Mouse (Mus musculus) cerebellum, postnatal 14 days (tissue): ENCODE data around the gene Smc3.
A peak's percentile ranks its signal among the peaks of the same experiment; 100 is the strongest.
"Not testable (repeated sequence)": the region's sequence is repeated elsewhere in the genome, so short reads cannot be mapped to it uniquely, and the experiment has no call there.

ENCODE experiments used
- DNase-seq, 2 experiments: peaks; one replicate each; pipeline ENCODE4 v3.0.0; 2021; ENCODE audit warnings: mixed read lengths in 2 of 2

The Smc3 gene

DNA sequence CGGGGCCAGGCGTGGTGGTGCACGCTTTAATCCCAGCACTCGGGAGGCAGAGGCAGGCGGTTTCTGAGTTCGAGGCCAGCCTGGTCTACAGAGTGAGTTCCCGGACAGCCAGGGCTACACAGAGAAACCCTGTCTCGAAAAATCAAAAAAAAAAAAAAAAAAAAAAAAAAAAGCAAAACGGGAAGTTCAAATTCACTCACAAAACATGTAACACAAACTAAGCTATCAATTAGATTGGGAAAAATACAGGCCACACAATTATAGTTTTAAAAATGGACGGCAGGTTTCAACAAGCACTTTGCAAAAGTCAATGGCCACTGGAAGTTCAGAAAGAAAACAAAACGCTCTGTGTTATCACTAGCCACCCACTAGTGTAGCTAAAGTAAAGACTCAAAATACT, 56.2 kb downstream of the Smc3 start:
- DNase-seq, result not testable (repeated sequence)

GRCm38 (mm10) chr19:53657437-53657836, 57.2 kb downstream of the Smc3 start:
- DNase-seq, result no peak

DNA sequence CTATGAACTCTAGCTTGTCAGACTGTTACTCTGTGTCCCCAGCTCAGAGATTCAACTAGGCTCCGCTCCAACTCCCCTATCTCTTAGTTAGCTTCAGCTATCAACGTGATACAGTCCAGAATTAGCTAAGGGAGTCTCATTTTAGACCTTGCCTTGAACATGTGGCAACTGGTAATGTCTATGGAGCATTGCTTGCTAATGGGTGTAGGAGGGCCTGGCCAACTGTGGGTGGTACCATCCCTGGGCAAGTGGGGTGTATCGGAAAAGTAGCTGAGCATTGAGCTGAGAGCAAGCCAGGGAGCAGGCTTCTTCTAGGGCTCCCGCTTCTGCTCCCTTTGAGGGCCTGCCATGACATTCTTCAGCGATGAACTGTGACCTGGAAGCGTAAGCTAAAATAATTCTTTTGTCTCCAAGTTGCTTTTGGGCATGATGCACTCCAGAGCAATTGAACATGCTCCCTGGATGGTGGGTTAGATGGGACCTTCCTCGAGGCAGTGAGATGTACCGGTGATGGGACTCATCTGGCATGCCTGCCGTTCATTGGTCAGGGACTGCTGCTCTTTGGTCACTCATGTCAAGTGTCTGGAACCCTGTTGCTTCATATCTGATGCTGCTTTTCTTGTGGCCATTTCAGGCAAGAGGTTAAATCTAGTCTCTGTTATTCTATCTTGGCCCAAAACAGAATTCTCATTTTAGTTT, 60.7 kb downstream of the Smc3 start:
- DNase-seq, result no peak

- DNase-seq, result no peak
Observed at GRCm38 (mm10) chr19:53661938-53662722, 61.9 kb downstream of the Smc3 start.

- no peak for DNase-seq
Observed at GRCm38 (mm10) chr19:53664831-53665230, 64.6 kb downstream of the Smc3 start.

GRCm38 (mm10) chr19:53665391-53665790, 65.2 kb downstream of the Smc3 start:
- DNase-seq, result no peak

- DNase-seq, result no peak
Observed at GRCm38 (mm10) chr19:53666708-53667107, 66.5 kb downstream of the Smc3 start.

- no peak for DNase-seq
Observed at GRCm38 (mm10) chr19:53668821-53669220, 68.6 kb downstream of the Smc3 start.

- peak in 1 of 2 experiments; percentile 23 for DNase-seq
Observed at GRCm38 (mm10) chr19:53670625-53671141, 70.5 kb downstream of the Smc3 start.

GRCm38 (mm10) chr19:53671432-53671831, 71.2 kb downstream of the Smc3 start:
- no peak for DNase-seq

DNA sequence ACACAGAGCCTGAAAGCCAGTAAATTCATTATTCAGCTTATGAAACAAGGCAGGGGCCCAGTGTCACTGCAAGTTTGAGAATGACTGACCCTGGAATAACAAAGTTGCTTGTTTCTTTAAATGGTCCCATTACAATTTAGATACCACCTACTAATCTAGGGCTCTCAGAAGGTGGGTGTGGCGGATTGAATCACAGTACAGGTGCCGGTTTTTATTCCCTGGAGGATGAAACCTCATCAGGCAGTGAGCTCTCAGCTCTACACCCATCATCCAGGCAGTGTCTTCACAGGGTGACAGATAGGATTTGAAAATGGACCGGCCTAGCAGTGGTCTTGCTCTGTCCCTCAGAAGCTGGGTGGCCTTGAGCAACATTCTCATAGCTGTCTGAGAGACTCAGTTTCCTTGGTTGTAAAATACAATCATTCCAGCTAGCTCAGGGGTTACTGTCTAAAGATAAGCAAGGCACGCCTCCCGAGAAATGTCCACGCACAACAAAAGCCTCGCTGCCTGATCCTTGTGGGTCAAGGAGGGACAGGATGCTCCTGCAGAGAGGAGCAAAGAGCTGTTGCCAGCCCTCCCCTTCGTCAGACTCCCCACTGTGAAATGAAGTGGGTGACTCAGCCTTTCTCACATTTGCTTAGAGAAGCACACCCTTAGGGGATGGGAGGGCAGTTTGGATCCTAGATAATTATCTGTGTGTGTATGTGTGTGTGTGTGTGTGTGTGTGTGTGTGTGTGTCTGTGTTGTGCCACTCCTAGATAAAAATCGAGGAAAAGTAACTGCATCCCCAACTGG, 74.1 kb downstream of the Smc3 start:
- DNase-seq, result no peak

DNA sequence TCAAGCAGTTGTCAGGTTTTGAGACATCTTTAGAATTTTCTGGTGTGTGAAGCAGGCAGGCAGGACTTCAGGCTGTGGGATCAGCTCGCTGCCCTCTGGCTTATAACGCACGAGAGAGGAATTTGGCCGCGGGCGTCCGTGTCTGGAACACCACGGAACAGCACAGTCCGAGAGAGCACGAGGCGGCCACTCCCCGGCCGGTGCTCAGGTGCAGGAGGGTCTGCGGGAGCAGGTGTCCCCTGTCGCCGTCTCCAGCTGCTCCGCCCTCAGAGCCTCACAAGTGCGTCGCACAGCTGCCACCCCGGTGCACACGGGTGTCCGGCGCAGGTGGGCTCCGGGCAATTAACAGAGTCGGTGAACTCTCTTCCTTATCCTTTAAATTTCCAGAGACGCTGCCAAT, 76.0 kb downstream of the Smc3 start:
- peak in 1 of 2 experiments; percentile 14 for DNase-seq

- peak; percentile 49 to 50 for DNase-seq
Observed at GRCm38 (mm10) chr19:53676718-53677634, 76.8 kb downstream of the Smc3 start, which contains the start of gene Rbm20. TSS of gene Rbm20 (plus strand) at chr19:53677306.

DNA sequence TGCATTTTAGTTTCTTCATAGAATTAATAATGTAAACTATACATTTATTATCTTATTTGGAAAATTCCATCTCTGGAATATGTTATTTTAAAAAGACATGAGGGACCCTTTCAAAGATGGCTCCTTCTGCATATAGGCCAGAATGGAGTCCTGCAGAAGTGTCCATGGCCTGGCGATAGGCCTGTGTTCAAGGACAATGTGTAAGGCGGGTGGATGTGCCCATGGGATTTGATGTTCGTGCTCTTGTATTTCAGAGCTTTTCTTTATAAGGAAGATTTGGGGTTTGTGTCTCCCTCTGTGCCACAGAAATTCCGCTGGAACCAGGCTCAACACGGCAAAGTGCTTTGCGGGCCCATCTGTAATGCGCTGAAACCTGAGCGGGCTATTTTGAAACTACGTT, 79.0 kb downstream of the Smc3 start:
- DNase-seq, result no peak

DNA sequence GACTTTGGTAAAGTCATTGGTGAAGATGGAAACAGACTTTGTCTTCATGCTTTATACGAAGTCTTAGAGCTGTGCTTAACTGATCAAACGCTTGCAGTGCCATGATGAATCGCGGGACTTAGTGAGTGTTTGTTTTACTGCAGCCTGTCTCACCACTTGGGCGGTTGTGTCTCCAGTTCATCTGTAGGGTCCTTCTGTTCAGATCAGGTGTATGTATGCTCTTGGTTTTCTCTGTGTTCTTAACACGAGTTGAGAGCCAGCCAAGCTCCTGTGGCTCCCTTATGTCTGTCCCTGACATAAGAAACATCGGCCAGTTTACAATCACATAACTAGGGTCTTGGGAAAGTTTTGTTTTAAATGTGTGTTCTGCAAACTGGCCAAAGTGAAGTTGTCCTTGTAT, 79.8 kb downstream of the Smc3 start:
- DNase-seq, result no peak

GRCm38 (mm10) chr19:53682427-53682826, 82.2 kb downstream of the Smc3 start:
- no peak for DNase-seq

DNA sequence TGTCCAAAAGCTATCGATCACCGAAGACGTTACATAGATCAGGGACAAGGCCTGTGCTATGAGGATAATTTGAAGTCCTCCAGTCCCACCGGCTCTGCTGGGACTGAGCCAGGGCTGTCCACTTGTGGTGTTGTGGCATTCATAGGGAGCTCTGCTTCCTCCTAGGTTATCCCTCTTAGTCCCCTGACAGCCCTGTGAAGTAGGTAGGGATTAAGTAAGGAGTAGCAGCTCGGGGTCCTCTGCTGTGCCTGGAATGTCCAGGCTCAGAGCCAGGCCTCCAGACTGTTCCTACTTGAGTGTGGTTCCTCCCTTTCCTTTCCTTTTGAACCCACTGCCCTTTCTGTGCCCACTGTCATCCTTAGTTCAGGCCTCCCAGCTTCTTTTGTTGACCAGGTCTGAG, 87.4 kb downstream of the Smc3 start:
- DNase-seq, result no peak

DNA sequence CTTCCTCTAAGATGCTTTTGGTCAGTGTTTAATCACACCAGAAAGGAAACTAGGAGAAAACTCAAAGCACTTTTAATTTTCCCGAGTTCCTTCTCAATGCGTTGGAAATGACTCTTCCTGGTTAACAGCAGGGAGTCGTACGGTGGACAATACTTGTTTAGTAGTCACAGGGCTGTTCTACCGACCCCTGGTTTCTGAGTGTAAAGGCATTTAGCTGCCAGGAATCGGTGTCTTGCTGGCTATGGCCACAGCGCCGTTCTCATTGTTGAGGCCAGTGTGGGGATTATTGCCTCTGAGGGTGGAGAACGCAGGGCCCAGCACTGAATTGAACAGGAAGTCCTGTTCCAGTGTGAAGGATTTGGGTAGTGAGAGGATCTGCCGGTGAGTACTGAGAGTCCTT, 90.6 kb downstream of the Smc3 start:
- no peak for DNase-seq

DNA sequence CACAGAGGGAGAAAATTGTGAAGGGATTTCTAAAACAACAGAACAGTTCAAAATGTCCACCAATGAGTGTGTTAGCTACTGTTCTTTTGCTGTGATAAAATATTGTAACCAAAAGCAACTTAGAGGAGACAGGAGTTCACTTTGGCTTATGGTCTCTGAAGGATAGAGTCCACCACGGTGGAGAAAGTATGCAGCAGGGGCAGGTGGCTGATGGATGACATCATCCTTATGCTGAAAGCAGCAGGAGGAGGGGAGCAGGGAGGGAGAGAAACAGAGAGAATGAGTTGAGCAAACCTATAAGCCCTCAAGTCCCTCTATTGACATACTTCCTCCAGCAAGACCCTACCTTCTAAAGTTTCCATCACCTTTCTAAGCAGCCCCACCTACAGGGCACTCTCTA, 93.8 kb downstream of the Smc3 start:
- no peak for DNase-seq
